Comparison of ENCODE assay signal across 19 mouse cellular contexts in genomic region chrX:142616189-142616872, GRCm38 (mm10).
DNase-seq lines count a peak whose midpoint lies in the region; ATAC-seq lines count a peak whose summit lies in the region.
"Had no signal": no experiment of that assay in that cellular context is flagged by ENCODE, and none has a peak within 500 bp of the region (broad histone marks: within the 10 kb centered on the region; RNA-seq: fewer than 3 reads in every experiment).

No protein-coding gene starts in this region.

- no peak overlapping the region for H3K4me3 ChIP-seq in liver, embryonic 13.5 days (replicated peaks)
- no peak overlapping the region for H3K4me3 ChIP-seq in liver, embryonic 11.5 days (ENCODE audit: low read depth, low read length)
- H3K4me3 ChIP-seq in liver, embryonic 16.5 days (ENCODE audit: low read depth, low read length) = no peak overlapping the region
- H3K4me3 ChIP-seq: embryonic facial prominence, embryonic 13.5 days; forebrain, embryonic 13.5 days; heart, adult 2 months; heart, embryonic 12.5 days; hindbrain, embryonic 15.5 days had no signal

- H3K27ac ChIP-seq in liver, embryonic 13.5 days = no peak overlapping the region
- no peak overlapping the region for H3K27ac ChIP-seq in liver, embryonic 11.5 days (ENCODE audit: low read depth, low read length)
- H3K27ac ChIP-seq in liver, embryonic 16.5 days (ENCODE audit: low read length) = no peak overlapping the region
- H3K27ac ChIP-seq: embryonic facial prominence, embryonic 13.5 days; forebrain, embryonic 13.5 days; heart, adult 2 months; hindbrain, embryonic 15.5 days had no signal

- H3K36me3 ChIP-seq in liver, embryonic 13.5 days = no peaks in the 10 kb centered on the region
- no peaks in the 10 kb centered on the region for H3K36me3 ChIP-seq in liver, embryonic 11.5 days (ENCODE audit: control insufficient read depth, insufficient read depth, low read length)
- H3K36me3 ChIP-seq in liver, embryonic 16.5 days (ENCODE audit: control insufficient read depth, insufficient read depth) = no peaks in the 10 kb centered on the region
- H3K36me3 ChIP-seq: embryonic facial prominence, embryonic 13.5 days; heart, embryonic 12.5 days; hindbrain, embryonic 15.5 days had no signal

- no peak overlapping the region for H3K9ac ChIP-seq in liver, embryonic 13.5 days
- no peak overlapping the region for H3K9ac ChIP-seq in liver, embryonic 11.5 days (ENCODE audit: low read depth, low read length)
- no peak overlapping the region for H3K9ac ChIP-seq in liver, embryonic 16.5 days (ENCODE audit: low read depth, low read length)
- H3K9ac ChIP-seq: embryonic facial prominence, embryonic 13.5 days; forebrain, embryonic 13.5 days; forebrain, postnatal 0 days; heart, embryonic 12.5 days; hindbrain, embryonic 15.5 days had no signal

- 49% methylated on average over 11 of the region's 11 CpGs for WGBS in liver, embryonic 13.5 days (ENCODE audit: insufficient replicate concordance)
- WGBS in liver, embryonic 11.5 days = 68% methylated on average over 11 of the region's 11 CpGs
- 49% methylated on average over 11 of the region's 11 CpGs for WGBS in liver, embryonic 16.5 days (ENCODE audit: insufficient replicate concordance)

- peak; percentile 66; the same call in 1 of the 2 replicates for ATAC-seq in liver, embryonic 13.5 days (ENCODE audit: low read depth)
- ATAC-seq in liver, embryonic 11.5 days (replicated peaks; ENCODE audit: low FRiP score) = no peak; the same call in 1 of the 2 replicates
- 0 out of 2 replicates have a peak, but pooled peaks have one; percentile 39 for ATAC-seq in common myeloid progenitor, adult 5-6 weeks (replicated peaks; ENCODE audit: low read depth, poor library complexity, severe bottlenecking)
- ATAC-seq in liver, embryonic 16.5 days (ENCODE audit: low read depth) = peak; percentile 72
- ATAC-seq in megakaryocyte-erythroid progenitor cell, adult 5-6 weeks (replicated peaks; ENCODE audit: low FRiP score, low TSS enrichment, poor library complexity, severe bottlenecking) = peak; percentile 65
- ATAC-seq: forebrain, embryonic 13.5 days; forebrain, postnatal 0 days had no signal

- H3K27me3 ChIP-seq in liver, embryonic 13.5 days = no peaks in the 10 kb centered on the region
- H3K27me3 ChIP-seq in liver, embryonic 11.5 days (replicated peaks; ENCODE audit: control insufficient read depth, insufficient read depth, low read length) = no peaks in the 10 kb centered on the region; the same call in 1 of the 2 replicates
- no peaks in the 10 kb centered on the region for H3K27me3 ChIP-seq in liver, embryonic 16.5 days (ENCODE audit: control insufficient read depth, insufficient read depth, low read depth, low read length)
- H3K27me3 ChIP-seq: CH12.LX; heart, embryonic 12.5 days; hindbrain, embryonic 15.5 days had no signal

- DNase-seq in liver, embryonic 13.5 days = no peak
- no peak for DNase-seq in liver, embryonic 11.5 days (ENCODE audit: low spot score)
- DNase-seq in cerebellum, adult 9-11 months = no peak
- no peak for DNase-seq in lung, postnatal 4 days
- DNase-seq in heart, postnatal 4 days = no peak
- DNase-seq: adrenal gland, postnatal 14 days; cerebellum, adult 2 months; cerebellum, postnatal 14 days; forebrain, postnatal 0 days; gastrocnemius, postnatal 14 days; heart, adult 2 months had no signal

- H3K4me1 ChIP-seq in liver, embryonic 13.5 days (replicated peaks) = peaks cover 3% of the 10 kb centered on the region; the same call in 1 of the 2 replicates
- H3K4me1 ChIP-seq in liver, embryonic 11.5 days (replicated peaks; ENCODE audit: control insufficient read depth, insufficient read depth, low read length) = no peaks in the 10 kb centered on the region
- no peaks in the 10 kb centered on the region for H3K4me1 ChIP-seq in liver, embryonic 16.5 days (ENCODE audit: control insufficient read depth, low read depth, low read length)
- H3K4me1 ChIP-seq: embryonic facial prominence, embryonic 13.5 days; forebrain, embryonic 13.5 days; heart, embryonic 12.5 days; hindbrain, embryonic 15.5 days had no signal

- H3K4me2 ChIP-seq in liver, embryonic 13.5 days = no peak overlapping the region
- no peak overlapping the region for H3K4me2 ChIP-seq in liver, embryonic 11.5 days
- no peak overlapping the region for H3K4me2 ChIP-seq in liver, embryonic 16.5 days (ENCODE audit: low read depth, low read length)
- H3K4me2 ChIP-seq: embryonic facial prominence, embryonic 13.5 days; forebrain, embryonic 13.5 days; heart, embryonic 12.5 days; hindbrain, embryonic 15.5 days had no signal

- H3K9me3 ChIP-seq in liver, embryonic 13.5 days (replicated peaks) = no peaks in the 10 kb centered on the region
- H3K9me3 ChIP-seq in liver, embryonic 11.5 days (ENCODE audit: control insufficient read depth, low read length) = no peaks in the 10 kb centered on the region
- no peaks in the 10 kb centered on the region for H3K9me3 ChIP-seq in liver, embryonic 16.5 days (replicated peaks; ENCODE audit: control insufficient read depth, low read length)
- H3K9me3 ChIP-seq: embryonic facial prominence, embryonic 13.5 days; forebrain, embryonic 13.5 days; heart, embryonic 12.5 days; hindbrain, embryonic 15.5 days had no signal
